Mouse (Mus musculus): ENCODE measurements around the gene Dact2. TPM values are rescaled to one million over a fixed set of nuclear protein-coding genes. Genes with fewer than 3 reads are reported as not detected.

The Dact2 gene
- polyA plus RNA-seq (2016; fragmentation: Nextera tagmentation; extraction: Ambion mirVana), result 0.42 and 0.48 TPM in 2 replicates

GRCm38 (mm10) chr17:14204061-14204460, at the start of gene Dact2:
Dact2 (minus strand) TSS chr17:14204304.
- peaks cover 36% of the 10 kb centered on the region for H3K4me1 ChIP-seq
- DNase-seq (ENCODE audit: low spot score), result no peak
- H3K27me3 ChIP-seq (ENCODE audit: low read depth, poor library complexity, severe bottlenecking), result peaks cover 92% of the 10 kb centered on the region
- WGBS, result 57% methylated on average over 13 of the region's 13 CpGs
- H3K36me3 ChIP-seq, result no peaks in the 10 kb centered on the region
- H3K4me3 ChIP-seq, result peak within 1 kb of the TSS; percentile 67
- peak within 1 kb of the TSS; percentile 67 for H3K27ac ChIP-seq (replicated peaks)
- H3K9me3 ChIP-seq (replicated peaks), result no peaks in the 10 kb centered on the region

- H3K27ac ChIP-seq (replicated peaks), result no peak overlapping the region
- H3K27me3 ChIP-seq (ENCODE audit: low read depth, poor library complexity, severe bottlenecking), result no peaks in the 10 kb centered on the region
- DNase-seq (ENCODE audit: low spot score), result no peak
- no peaks in the 10 kb centered on the region for H3K9me3 ChIP-seq (replicated peaks)
- H3K4me3 ChIP-seq, result no peak overlapping the region
- WGBS, result 87% methylated on average over 7 of the region's 7 CpGs
- H3K36me3 ChIP-seq, result no peaks in the 10 kb centered on the region
- H3K4me1 ChIP-seq, result no peaks in the 10 kb centered on the region; the same call in 1 of the 2 replicates
Observed at GRCm38 (mm10) chr17:14252456-14252855, 48.4 kb upstream of the Dact2 start.

DNA sequence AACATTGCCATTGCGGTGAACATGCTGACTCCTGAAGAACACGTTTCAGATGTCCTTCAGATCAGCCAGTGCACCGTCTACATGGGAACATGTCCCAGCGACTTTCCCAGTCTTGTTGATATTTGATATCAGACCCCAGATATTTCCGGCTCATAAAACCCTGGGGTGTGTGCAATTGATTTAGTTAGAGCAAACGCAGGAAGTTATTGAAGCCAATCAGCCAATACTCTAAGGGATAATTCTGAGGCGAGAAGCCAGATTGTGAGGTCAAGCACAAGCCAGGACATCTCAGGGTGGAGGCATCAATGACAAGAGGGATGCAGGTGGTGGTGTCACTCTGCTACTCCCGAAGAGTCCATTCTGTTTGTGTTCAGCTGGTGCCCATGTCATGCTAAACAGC, 46.3 kb upstream of the Dact2 start:
- WGBS, result 91% methylated on average over 8 of the region's 8 CpGs

GRCm38 (mm10) chr17:14249595-14249994, 45.5 kb upstream of the Dact2 start:
- no peaks in the 10 kb centered on the region for H3K27me3 ChIP-seq (ENCODE audit: low read depth, poor library complexity, severe bottlenecking)
- no peak for DNase-seq (ENCODE audit: low spot score)
- H3K4me3 ChIP-seq, result no peak overlapping the region
- no peaks in the 10 kb centered on the region for H3K9me3 ChIP-seq (replicated peaks)
- no peak overlapping the region for H3K27ac ChIP-seq (replicated peaks)
- no peaks in the 10 kb centered on the region for H3K36me3 ChIP-seq
- 68% methylated on average over 4 of the region's 4 CpGs for WGBS
- H3K4me1 ChIP-seq, result no peaks in the 10 kb centered on the region; the same call in 1 of the 2 replicates

More for the DNA sequence above, 46.3 kb upstream of the Dact2 start:
- no peak overlapping the region for H3K27ac ChIP-seq (replicated peaks)
- H3K9me3 ChIP-seq (replicated peaks), result no peaks in the 10 kb centered on the region
- no peaks in the 10 kb centered on the region for H3K27me3 ChIP-seq (ENCODE audit: low read depth, poor library complexity, severe bottlenecking)
- no peaks in the 10 kb centered on the region for H3K36me3 ChIP-seq
- H3K4me3 ChIP-seq, result no peak overlapping the region
- no peaks in the 10 kb centered on the region; the same call in 1 of the 2 replicates for H3K4me1 ChIP-seq
- no peak for DNase-seq (ENCODE audit: low spot score)

GRCm38 (mm10) chr17:14247931-14248330, 43.8 kb upstream of the Dact2 start:
- H3K36me3 ChIP-seq, result no peaks in the 10 kb centered on the region
- no peaks in the 10 kb centered on the region for H3K4me1 ChIP-seq
- H3K4me3 ChIP-seq, result no peak overlapping the region
- no peak overlapping the region for H3K27ac ChIP-seq (replicated peaks)
- 95% methylated on average over 8 of the region's 8 CpGs for WGBS
- H3K9me3 ChIP-seq (replicated peaks), result no peaks in the 10 kb centered on the region
- no peak for DNase-seq (ENCODE audit: low spot score)
- H3K27me3 ChIP-seq (ENCODE audit: low read depth, poor library complexity, severe bottlenecking), result no peaks in the 10 kb centered on the region

DNA sequence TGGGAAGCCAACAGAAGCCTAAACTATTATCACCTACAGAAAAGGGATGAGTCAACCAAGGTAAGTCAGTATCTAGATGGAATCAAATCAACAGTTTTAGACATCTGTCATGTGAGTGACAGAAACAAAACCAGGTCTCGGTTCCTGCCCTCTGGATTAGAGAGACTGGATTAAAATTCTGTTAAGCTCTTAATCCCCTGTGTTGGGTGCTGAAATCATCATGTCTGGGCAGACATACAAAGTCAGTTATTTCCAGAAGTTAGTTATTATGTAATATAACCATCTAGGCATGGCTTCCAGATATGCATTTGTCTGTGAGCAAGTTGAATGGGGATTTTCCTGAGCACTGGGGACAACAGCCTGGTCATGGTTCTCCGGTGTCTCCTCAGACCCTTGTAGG, 42.2 kb upstream of the Dact2 start:
- no peak for DNase-seq (ENCODE audit: low spot score)
- Histone ChIP-seq H3K4me1 (no peaks in the 10 kb centered on the region), H3K27me3 (ENCODE audit: low read depth, poor library complexity, severe bottlenecking) (no peaks in the 10 kb centered on the region), H3K9me3 (replicated peaks) (no peaks in the 10 kb centered on the region), H3K36me3 (no peaks in the 10 kb centered on the region), H3K4me3 (no peak overlapping the region), H3K27ac (replicated peaks) (no peak overlapping the region)
- 84% methylated on average over 2 of the region's 2 CpGs for WGBS

DNA sequence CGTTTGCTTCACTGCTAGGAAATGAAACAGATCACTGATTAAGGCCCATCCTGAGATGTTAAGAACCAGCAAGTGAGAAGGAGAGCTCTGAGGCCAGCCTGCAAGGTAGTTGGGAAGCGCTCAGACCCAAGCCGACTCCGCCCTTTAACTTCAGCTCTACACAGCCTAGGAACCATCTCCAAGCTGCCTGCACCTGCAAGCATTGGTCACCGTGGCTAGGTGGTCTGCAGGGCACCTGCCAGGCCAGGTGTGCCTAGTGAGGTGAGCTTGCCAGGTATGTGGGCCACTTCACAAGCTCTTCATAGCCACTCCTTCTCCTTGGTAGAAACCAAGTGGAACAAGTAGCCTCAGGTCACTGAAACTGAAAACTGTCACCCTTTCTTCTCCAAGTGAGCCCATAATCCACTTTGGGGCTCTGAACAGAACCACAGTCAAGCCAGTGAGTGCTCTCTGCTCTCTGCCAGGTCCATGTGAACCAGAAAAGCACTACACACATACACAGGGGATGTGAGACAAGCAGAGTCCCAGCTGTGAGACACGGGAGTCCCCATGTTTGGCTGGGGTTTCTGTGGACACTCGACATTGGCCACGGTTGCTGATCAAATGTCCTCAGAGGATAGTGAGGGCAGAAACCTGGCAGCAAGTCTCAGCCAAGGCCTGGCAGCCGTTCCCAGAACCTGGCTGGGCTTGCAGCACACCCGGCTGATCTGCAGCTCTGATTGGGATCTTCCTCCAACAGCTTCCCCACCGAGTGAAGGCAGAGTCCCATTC, 40.3 kb upstream of the Dact2 start:
- WGBS, result 77% methylated on average over 11 of the region's 11 CpGs
- DNase-seq (ENCODE audit: low spot score), result no peak
- H3K4me1 ChIP-seq, result no peaks in the 10 kb centered on the region
- H3K36me3 ChIP-seq, result no peaks in the 10 kb centered on the region
- H3K27me3 ChIP-seq (ENCODE audit: low read depth, poor library complexity, severe bottlenecking), result no peaks in the 10 kb centered on the region
- no peak overlapping the region for H3K27ac ChIP-seq (replicated peaks)
- H3K9me3 ChIP-seq (replicated peaks), result no peaks in the 10 kb centered on the region
- no peak overlapping the region for H3K4me3 ChIP-seq

DNA sequence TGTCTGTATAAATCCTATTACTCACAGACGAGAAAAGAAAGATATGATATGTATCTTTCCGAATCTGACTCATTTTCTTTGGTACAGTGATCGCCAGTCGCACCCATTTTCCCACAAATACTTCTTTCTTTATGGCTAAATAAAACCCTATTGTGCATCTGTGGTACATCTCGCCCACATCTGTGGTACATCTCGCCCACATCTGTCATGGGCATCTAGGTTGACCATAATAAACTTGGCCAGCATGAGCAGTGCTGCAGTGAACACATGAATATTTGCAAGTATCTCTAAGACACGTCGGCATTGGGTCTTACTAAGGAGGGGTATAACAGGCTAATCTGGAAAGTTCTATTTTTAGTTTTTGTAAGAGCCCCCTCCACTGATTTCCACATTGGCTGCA, 38.5 kb upstream of the Dact2 start:
- no peak overlapping the region for H3K4me3 ChIP-seq
- no peaks in the 10 kb centered on the region for H3K36me3 ChIP-seq
- no peaks in the 10 kb centered on the region for H3K9me3 ChIP-seq (replicated peaks)
- no peaks in the 10 kb centered on the region for H3K27me3 ChIP-seq (ENCODE audit: low read depth, poor library complexity, severe bottlenecking)
- no peak for DNase-seq (ENCODE audit: low spot score)
- no peaks in the 10 kb centered on the region for H3K4me1 ChIP-seq
- 94% methylated on average over 8 of the region's 8 CpGs for WGBS
- H3K27ac ChIP-seq (replicated peaks), result no peak overlapping the region

DNA sequence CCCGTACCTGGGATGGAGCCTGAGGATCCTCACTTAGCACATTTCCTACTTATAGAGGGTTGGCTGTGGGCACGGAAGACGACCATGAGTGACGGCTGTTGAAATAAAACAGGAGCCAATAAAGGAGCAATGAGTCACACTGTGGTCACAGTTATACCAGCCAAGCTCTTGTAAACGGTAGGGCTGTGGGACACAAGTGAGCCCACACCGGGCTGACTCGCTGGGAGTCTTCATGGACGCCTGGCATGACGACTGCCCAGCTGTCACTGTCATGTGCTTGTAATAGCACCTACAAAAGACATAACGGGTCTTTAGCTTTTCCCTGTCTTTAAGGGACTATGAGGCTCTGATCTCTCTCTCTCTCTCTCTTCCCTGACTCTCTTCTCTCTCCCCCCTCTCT, 35.9 kb upstream of the Dact2 start:
- Histone ChIP-seq H3K9me3 (replicated peaks) (no peaks in the 10 kb centered on the region), H3K27me3 (ENCODE audit: low read depth, poor library complexity, severe bottlenecking) (no peaks in the 10 kb centered on the region), H3K27ac (replicated peaks) (no peak overlapping the region), H3K4me3 (no peak overlapping the region), H3K4me1 (no peaks in the 10 kb centered on the region), H3K36me3 (no peaks in the 10 kb centered on the region)
- WGBS, result 92% methylated on average over 10 of the region's 10 CpGs
- no peak for DNase-seq (ENCODE audit: low spot score)

GRCm38 (mm10) chr17:14237134-14237533, 33.0 kb upstream of the Dact2 start:
- Histone ChIP-seq H3K27me3 (ENCODE audit: low read depth, poor library complexity, severe bottlenecking) (0 out of 2 replicates have a peak, but pooled peaks cover under 1% of the 10 kb centered on the region), H3K36me3 (no peaks in the 10 kb centered on the region), H3K9me3 (replicated peaks) (no peaks in the 10 kb centered on the region), H3K27ac (replicated peaks) (no peak overlapping the region), H3K4me3 (no peak overlapping the region), H3K4me1 (0 out of 2 replicates have a peak, but pooled peaks cover under 1% of the 10 kb centered on the region)
- 85% methylated on average over 6 of the region's 6 CpGs for WGBS
- no peak for DNase-seq (ENCODE audit: low spot score)

GRCm38 (mm10) chr17:14234774-14235389, 30.8 kb upstream of the Dact2 start:
- DNase-seq (ENCODE audit: low spot score), result no peak
- whole genome bisulfite sequencing, result 73% methylated on average over 12 of the region's 12 CpGs
- H3K27ac ChIP-seq (replicated peaks), result no peak overlapping the region
- H3K27me3 ChIP-seq (ENCODE audit: low read depth, poor library complexity, severe bottlenecking), result peaks cover 16% of the 10 kb centered on the region; the same call in 1 of the 2 replicates
- H3K4me3 ChIP-seq, result no peak overlapping the region
- H3K4me1 ChIP-seq, result peaks cover 14% of the 10 kb centered on the region
- H3K9me3 ChIP-seq (replicated peaks), result no peaks in the 10 kb centered on the region
- no peaks in the 10 kb centered on the region for H3K36me3 ChIP-seq

- Histone ChIP-seq H3K9me3 (replicated peaks) (no peaks in the 10 kb centered on the region), H3K4me3 (no peak overlapping the region), H3K27me3 (ENCODE audit: low read depth, poor library complexity, severe bottlenecking) (peaks cover 16% of the 10 kb centered on the region; the same call in 1 of the 2 replicates), H3K4me1 (peaks cover 14% of the 10 kb centered on the region), H3K36me3 (no peaks in the 10 kb centered on the region), H3K27ac (replicated peaks) (no peak overlapping the region)
- WGBS, result 62% methylated on average over 4 of the region's 4 CpGs
- DNase-seq (ENCODE audit: low spot score), result no peak
Observed at GRCm38 (mm10) chr17:14233658-14234057, 29.6 kb upstream of the Dact2 start.

- 66% methylated on average over 3 of the region's 3 CpGs for WGBS
- no peaks in the 10 kb centered on the region for H3K36me3 ChIP-seq
- no peak overlapping the region for H3K27ac ChIP-seq (replicated peaks)
- H3K9me3 ChIP-seq (replicated peaks), result no peaks in the 10 kb centered on the region
- H3K27me3 ChIP-seq (ENCODE audit: low read depth, poor library complexity, severe bottlenecking), result peaks cover 16% of the 10 kb centered on the region; the same call in 1 of the 2 replicates
- peaks cover 15% of the 10 kb centered on the region for H3K4me1 ChIP-seq
- peak; percentile 79 for DNase-seq (ENCODE audit: low spot score)
- no peak overlapping the region for H3K4me3 ChIP-seq
Observed at GRCm38 (mm10) chr17:14232629-14233028, 28.5 kb upstream of the Dact2 start.

All from midbrain, embryonic 10.5 days (tissue).